Mouse (Mus musculus): ENCODE measurements at regions not wholly inside any gene's neighbourhood (a gene's known extent, or its start where the extent isn't known, plus 50 kb on each side); places are given as distances from the start of the nearest gene placed in this dataset.
"Not testable (repeated sequence)": the region's sequence is repeated elsewhere in the genome, so short reads cannot be mapped to it uniquely, and the experiment has no call there.

DNA sequence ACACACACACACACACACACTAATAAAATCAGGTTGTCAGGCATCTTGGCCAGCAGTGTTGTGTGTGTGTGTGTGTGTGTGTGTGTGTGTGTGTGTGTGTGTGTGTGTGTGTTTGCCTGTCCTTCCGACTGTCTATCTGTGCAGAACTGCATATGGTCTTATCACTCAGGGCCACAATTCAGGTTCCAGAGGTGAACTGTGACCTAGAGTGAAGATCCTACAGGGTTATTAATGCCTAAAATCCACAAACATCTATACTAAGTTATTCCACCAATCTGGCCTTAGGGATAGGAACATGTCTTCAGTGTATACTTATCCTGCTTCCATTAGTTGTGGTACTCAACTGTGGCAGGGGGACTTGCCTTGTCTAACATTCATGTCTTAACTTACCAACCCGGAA is 96.7 kb downstream of the Zfp369 start:
- DNase-seq (ENCODE audit: low spot score): not testable (repeated sequence)

DNA sequence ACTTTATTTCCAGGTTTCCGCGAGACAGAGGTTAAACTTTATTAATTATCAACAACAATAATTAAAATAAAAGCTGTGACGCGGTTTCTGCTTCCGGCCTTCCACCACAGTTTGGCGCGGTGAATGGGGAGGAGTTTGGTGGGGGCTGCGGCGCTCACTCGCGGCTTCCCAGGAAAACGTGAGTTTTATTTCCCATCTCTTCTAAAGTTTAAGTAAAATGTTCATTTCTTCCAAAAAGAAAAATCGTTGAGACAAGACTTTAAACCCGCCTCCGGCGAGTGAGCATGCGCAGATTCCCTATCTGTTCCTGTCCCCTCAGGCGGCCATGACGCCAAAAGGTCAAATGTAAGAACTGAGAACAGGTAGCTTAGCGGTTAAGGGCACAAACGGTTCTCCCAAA is 100.8 kb downstream of the Zfp369 start:
- DNase-seq (ENCODE audit: low spot score): not testable (repeated sequence)

DNA sequence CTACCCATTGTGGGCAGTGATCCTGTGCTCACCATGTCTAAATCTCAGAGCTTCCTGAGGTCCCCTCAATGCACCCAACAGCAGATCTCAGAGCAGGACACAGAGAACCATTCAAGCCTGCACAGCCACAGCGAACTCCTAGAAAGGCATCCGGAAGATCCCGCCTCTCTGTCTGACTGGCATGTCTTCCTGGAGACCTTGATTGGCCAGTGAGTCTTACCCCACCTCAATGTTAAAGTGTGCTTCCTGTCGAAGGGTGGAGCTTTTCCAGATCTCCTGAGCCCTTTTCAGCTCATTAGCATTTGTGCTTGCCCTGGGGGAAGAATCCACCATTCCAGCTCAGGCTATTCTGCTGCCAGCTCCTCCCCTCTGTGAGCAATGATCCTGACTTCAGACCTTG is 97.5 kb upstream of the Gm10139 start:
- not testable (repeated sequence) for DNase-seq (ENCODE audit: low spot score)

DNA sequence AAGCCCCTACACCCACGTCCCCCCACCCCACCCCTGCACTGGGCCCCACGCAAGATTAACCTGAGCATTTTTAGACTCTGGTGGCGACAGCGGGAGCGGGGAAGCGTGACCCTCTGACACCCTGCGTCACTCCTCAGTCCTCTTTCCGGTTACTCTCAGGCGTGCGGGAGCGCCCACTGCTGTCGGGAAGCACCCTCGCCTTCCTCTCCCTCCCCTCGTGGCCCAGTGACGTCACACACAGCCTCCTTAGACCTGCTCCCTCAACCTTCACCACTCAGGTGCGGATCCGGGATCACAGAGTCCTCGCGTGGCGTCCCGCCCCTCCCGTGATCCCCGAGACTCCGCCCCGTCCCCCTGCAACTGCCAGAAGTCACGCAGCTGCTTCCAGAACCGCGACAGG is 92.3 kb upstream of the Gm10139 start:
- peak; percentile 41 for DNase-seq (ENCODE audit: low spot score)
